Comparison of ENCODE assay signal across 21 mouse cellular contexts in the genomic region with DNA sequence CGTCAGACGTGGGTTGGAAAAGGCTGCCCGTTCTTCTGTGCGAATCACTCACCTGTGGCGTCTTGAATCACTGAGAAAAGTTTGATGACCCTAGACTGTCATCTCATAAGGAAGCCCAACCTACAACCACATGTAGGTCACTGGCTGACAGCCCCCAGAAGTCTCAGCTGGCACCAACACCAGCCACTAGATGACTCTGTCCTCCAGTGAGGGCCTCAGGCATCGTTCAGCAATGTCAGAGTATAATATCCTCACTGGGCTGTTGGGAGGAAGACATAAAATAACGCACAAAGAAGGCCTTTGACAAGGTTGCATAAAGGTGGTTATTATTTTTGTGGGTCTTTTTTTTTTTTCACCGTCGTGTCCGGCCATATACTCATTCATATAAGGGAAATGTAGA. TPM values are rescaled to one million over a fixed set of nuclear protein-coding genes. Genes with fewer than 3 reads are reported as not detected.
DNase-seq lines count a peak whose midpoint lies in the region; ATAC-seq and TF ChIP-seq lines count a peak whose summit lies in the region.
"Had no signal": no experiment of that assay in that cellular context is flagged by ENCODE, and none has a peak within 500 bp of the region (broad histone marks: within the 10 kb centered on the region; RNA-seq: fewer than 3 reads in every experiment).

No protein-coding gene starts in this region.

- WGBS in intestine, postnatal 0 days: 87% methylated on average over 10 of the region's 10 CpGs
- WGBS in intestine, embryonic 15.5 days: 89% methylated on average over 10 of the region's 10 CpGs
- 92% methylated on average over 10 of the region's 10 CpGs for WGBS in midbrain, postnatal 0 days
- WGBS in midbrain, embryonic 14.5 days: 89% methylated on average over 10 of the region's 10 CpGs
- WGBS in stomach, postnatal 0 days: 86% methylated on average over 10 of the region's 10 CpGs

- H3K4me2 ChIP-seq in intestine, postnatal 0 days (replicated peaks; ENCODE audit: low read depth): no peak overlapping the region
- H3K4me2 ChIP-seq in intestine, embryonic 15.5 days (replicated peaks): no peak overlapping the region
- H3K4me2 ChIP-seq in midbrain, postnatal 0 days (ENCODE audit: low read depth, low read length, poor library complexity, severe bottlenecking): no peak overlapping the region
- no peak overlapping the region for H3K4me2 ChIP-seq in midbrain, embryonic 14.5 days (ENCODE audit: low read length)
- no peak overlapping the region for H3K4me2 ChIP-seq in stomach, postnatal 0 days (replicated peaks; ENCODE audit: low read depth)
- H3K4me2 ChIP-seq: embryonic facial prominence, embryonic 15.5 days; hindbrain, embryonic 15.5 days had no signal

- H3K9ac ChIP-seq in intestine, postnatal 0 days (ENCODE audit: low read depth, low read length): no peak overlapping the region
- H3K9ac ChIP-seq in intestine, embryonic 15.5 days: no peak overlapping the region
- H3K9ac ChIP-seq in midbrain, postnatal 0 days (replicated peaks; ENCODE audit: low read length, poor library complexity, severe bottlenecking): no peak overlapping the region
- H3K9ac ChIP-seq in midbrain, embryonic 14.5 days (replicated peaks; ENCODE audit: low read length): no peak overlapping the region
- no peak overlapping the region for H3K9ac ChIP-seq in stomach, postnatal 0 days (ENCODE audit: low read length)
- H3K9ac ChIP-seq: embryonic facial prominence, embryonic 15.5 days; hindbrain, embryonic 15.5 days had no signal

- no peaks in the 10 kb centered on the region for H3K4me1 ChIP-seq in intestine, postnatal 0 days (replicated peaks; ENCODE audit: control insufficient read depth, insufficient read depth, low read length)
- no peaks in the 10 kb centered on the region for H3K4me1 ChIP-seq in intestine, embryonic 15.5 days (replicated peaks)
- no peaks in the 10 kb centered on the region for H3K4me1 ChIP-seq in midbrain, postnatal 0 days (ENCODE audit: insufficient read depth, low read length)
- no peaks in the 10 kb centered on the region for H3K4me1 ChIP-seq in midbrain, embryonic 14.5 days (ENCODE audit: control insufficient read depth, insufficient read depth, low read length)
- no peaks in the 10 kb centered on the region for H3K4me1 ChIP-seq in stomach, postnatal 0 days (replicated peaks; ENCODE audit: control insufficient read depth, insufficient read depth)

- TF ChIP-seq EP300 in stomach, postnatal 0 days (optimal IDR thresholded peaks at IDR 0.05): no peak

- no peak overlapping the region for H3K4me3 ChIP-seq in gastrocnemius, adult 2 months
- H3K4me3 ChIP-seq in intestine, postnatal 0 days (ENCODE audit: low read depth, low read length): no peak overlapping the region
- H3K4me3 ChIP-seq in intestine, embryonic 15.5 days (replicated peaks): no peak overlapping the region
- H3K4me3 ChIP-seq in midbrain, postnatal 0 days (ENCODE audit: low read depth, low read length): no peak overlapping the region
- no peak overlapping the region for H3K4me3 ChIP-seq in midbrain, embryonic 14.5 days (replicated peaks; ENCODE audit: low read depth, low read length)
- H3K4me3 ChIP-seq in stomach, postnatal 0 days (ENCODE audit: low read depth, low read length): no peak overlapping the region
- H3K4me3 ChIP-seq: embryonic facial prominence, embryonic 15.5 days; erythroblast, embryonic 14.5 days; forebrain, embryonic 10.5 days; hindbrain, embryonic 15.5 days had no signal

- H3K9me3 ChIP-seq in intestine, postnatal 0 days (ENCODE audit: control insufficient read depth): no peaks in the 10 kb centered on the region
- H3K9me3 ChIP-seq in intestine, embryonic 15.5 days: no peaks in the 10 kb centered on the region
- H3K9me3 ChIP-seq in midbrain, postnatal 0 days (ENCODE audit: low read length): no peaks in the 10 kb centered on the region
- H3K9me3 ChIP-seq in midbrain, embryonic 14.5 days (ENCODE audit: control insufficient read depth, low read length): no peaks in the 10 kb centered on the region
- H3K9me3 ChIP-seq in stomach, postnatal 0 days (ENCODE audit: control insufficient read depth, low read length): no peaks in the 10 kb centered on the region
- H3K9me3 ChIP-seq: embryonic facial prominence, embryonic 15.5 days; forebrain, embryonic 10.5 days; hindbrain, embryonic 15.5 days had no signal

- H3K27me3 ChIP-seq in intestine, postnatal 0 days (replicated peaks; ENCODE audit: control insufficient read depth, insufficient read depth, low read length): no peaks in the 10 kb centered on the region
- H3K27me3 ChIP-seq in intestine, embryonic 15.5 days (replicated peaks): no peaks in the 10 kb centered on the region
- no peaks in the 10 kb centered on the region for H3K27me3 ChIP-seq in midbrain, postnatal 0 days (ENCODE audit: insufficient read depth, low read length)
- no peaks in the 10 kb centered on the region for H3K27me3 ChIP-seq in midbrain, embryonic 14.5 days (ENCODE audit: control insufficient read depth, insufficient read depth, low read length)
- no peaks in the 10 kb centered on the region for H3K27me3 ChIP-seq in stomach, postnatal 0 days (ENCODE audit: control insufficient read depth, insufficient read depth, low read length)
- H3K27me3 ChIP-seq: embryonic facial prominence, embryonic 15.5 days; hindbrain, embryonic 15.5 days had no signal

- no peak overlapping the region for H3K27ac ChIP-seq in gastrocnemius, adult 2 months
- no peak overlapping the region for H3K27ac ChIP-seq in intestine, postnatal 0 days (ENCODE audit: low read depth, low read length)
- no peak overlapping the region for H3K27ac ChIP-seq in intestine, embryonic 15.5 days
- H3K27ac ChIP-seq in midbrain, postnatal 0 days (ENCODE audit: low read depth, low read length): no peak overlapping the region
- no peak overlapping the region for H3K27ac ChIP-seq in midbrain, embryonic 14.5 days (replicated peaks; ENCODE audit: low read depth, low read length)
- no peak overlapping the region for H3K27ac ChIP-seq in stomach, postnatal 0 days (replicated peaks)
- H3K27ac ChIP-seq: embryonic facial prominence, embryonic 15.5 days; forebrain, embryonic 10.5 days; hindbrain, embryonic 15.5 days had no signal

- TF ChIP-seq CTCF in gastrocnemius, adult 2 months (IDR thresholded peaks at IDR 0.05): peak; percentile 27; the same call in 1 of the 2 replicates
- 0 out of 2 replicates have a peak, but pooled peaks have one; percentile 9 for TF ChIP-seq CTCF in intestine, postnatal 0 days (IDR thresholded peaks at IDR 0.05; ENCODE audit: low read depth)
- peak; percentile 38 for TF ChIP-seq CTCF in midbrain, postnatal 0 days (IDR thresholded peaks at IDR 0.05)
- TF ChIP-seq CTCF in stomach, postnatal 0 days (IDR thresholded peaks at IDR 0.05; ENCODE audit: low read depth): peak; percentile 26; the same call in 1 of the 2 replicates

- no peak for DNase-seq in gastrocnemius, adult 2 months
- DNase-seq in gastrocnemius, adult 18-20 months (ENCODE audit: low spot score): no peak
- no peak for DNase-seq in midbrain, postnatal 0 days (ENCODE audit: low spot score)
- DNase-seq in midbrain, embryonic 14.5 days: no peak
- no peak for DNase-seq in stomach, postnatal 0 days (ENCODE audit: low spot score)
- DNase-seq in testis, postnatal 10 days (ENCODE audit: low spot score): no peak
- DNase-seq: adrenal gland, adult 2 months; adrenal gland, postnatal 25 days; cerebellum, adult 18-20 months; cerebellum, adult 9-11 months; cerebellum, postnatal 36 days; gastrocnemius, postnatal 14 days had no signal

- intact Hi-C loops in gastrocnemius, adult 2 months (cut with DNase I): no loop called here

- H3K36me3 ChIP-seq in intestine, postnatal 0 days (ENCODE audit: control insufficient read depth, insufficient read depth): no peaks in the 10 kb centered on the region
- no peaks in the 10 kb centered on the region for H3K36me3 ChIP-seq in intestine, embryonic 15.5 days
- H3K36me3 ChIP-seq in midbrain, postnatal 0 days (ENCODE audit: insufficient read depth, low read length): no peaks in the 10 kb centered on the region
- H3K36me3 ChIP-seq in midbrain, embryonic 14.5 days (ENCODE audit: control insufficient read depth, insufficient read depth, low read length): no peaks in the 10 kb centered on the region
- H3K36me3 ChIP-seq in stomach, postnatal 0 days (ENCODE audit: control insufficient read depth, insufficient read depth, low read length): no peaks in the 10 kb centered on the region
- H3K36me3 ChIP-seq: embryonic facial prominence, embryonic 15.5 days; forebrain, embryonic 10.5 days; hindbrain, embryonic 15.5 days had no signal

- no peak for ATAC-seq in intestine, postnatal 0 days
- no peak for ATAC-seq in intestine, embryonic 15.5 days
- no peak for ATAC-seq in midbrain, postnatal 0 days (ENCODE audit: low FRiP score)
- no peak for ATAC-seq in midbrain, embryonic 14.5 days (ENCODE audit: low FRiP score, low TSS enrichment)
- no peak for ATAC-seq in stomach, postnatal 0 days (ENCODE audit: low FRiP score, low TSS enrichment)
- ATAC-seq: forebrain, embryonic 14.5 days had no signal

RNA-seq across cellular contexts. Expression of gene Six2, which starts 24.8 kb away (rescaled TPM):
- 10 to 100 TPM; 10.6 to 29.0 TPM for total RNA-seq in gastrocnemius, adult 2 months (2021)
- 10 to 100 TPM; 16.8 to 22.2 TPM for total RNA-seq in gastrocnemius, adult 18-20 months (2021)
- polyA plus RNA-seq in intestine, postnatal 0 days (2015; fragmentation: Nextera tagmentation; extraction: Ambion mirVana): 0.05 and 0.18 TPM in 2 replicates
- 0.35 and 0.43 TPM in 2 replicates for polyA plus RNA-seq in intestine, embryonic 15.5 days (2015; fragmentation: Nextera tagmentation; extraction: Ambion mirVana)
- total RNA-seq in midbrain, postnatal 0 days (2014; rRNA removed): 0.24 and 1.3 TPM in 2 replicates
- 0.17 and 0.39 TPM in 2 replicates for polyA plus RNA-seq in midbrain, postnatal 0 days (2015; fragmentation: Nextera tagmentation; extraction: Ambion mirVana)
- polyA plus RNA-seq in midbrain, embryonic 14.5 days (2014; fragmentation: Nextera tagmentation; extraction: Ambion mirVana): 0.42 and 0.57 TPM in 2 replicates
- polyA plus RNA-seq in stomach, postnatal 0 days (2015; fragmentation: Nextera tagmentation; extraction: Ambion mirVana): 2.6 and 4.0 TPM in 2 replicates
- total RNA-seq: adrenal gland, adult 2 months; adrenal gland, postnatal 25 days had no signal
- polyA plus RNA-seq: C2C12; erythroblast, embryonic 14.5 days; gonadal fat pad, adult 2 months had no signal
